Mouse (Mus musculus) neural tube, embryonic 11.5 days (tissue): Measurements from ENCODE around the gene Tmem115. TPM values are rescaled to one million over a fixed set of nuclear protein-coding genes. Genes with fewer than 3 reads are reported as not detected.

Experiments used
- ATAC-seq: fragments of 200-750 bp; cut with Nextera tagmentation; 2 replicates; pipeline ENCODE4 v1.8.0; 2017; ENCODE audit warnings: moderate number of reproducible peaks, mild to moderate bottlenecking, moderate TSS enrichment, moderate library complexity; ENCODE audit not compliant: insufficient read depth, low FRiP score, low TSS enrichment
- DNase-seq: peaks from one replicate; pipeline ENCODE4 v3.0.0-alpha.2; 2015; ENCODE audit warnings: low spot score
- H3K27ac ChIP-seq: fragments of 300-500 bp; sonication (generic); 2 replicates; pipeline ENCODE4 v1.5.1; 2014; ENCODE audit warnings: low read depth, mild to moderate bottlenecking, low read length
- H3K27me3 ChIP-seq: fragments of 300-500 bp; sonication (generic); 2 replicates; pipeline ENCODE4 v1.6.1; 2014; ENCODE audit warnings: mild to moderate bottlenecking, low read length, mixed read lengths; ENCODE audit not compliant: control insufficient read depth, insufficient read depth
- H3K36me3 ChIP-seq: fragments of 300-500 bp; sonication (generic); 2 replicates; pipeline ENCODE4 v1.6.1; 2014; ENCODE audit warnings: mild to moderate bottlenecking, low read length, moderate library complexity, mixed read lengths; ENCODE audit not compliant: control insufficient read depth, insufficient read depth
- H3K4me1 ChIP-seq: fragments of 300-500 bp; sonication (generic); 2 replicates; pipeline ENCODE4 v1.6.1; 2014; ENCODE audit warnings: low read length, mixed read lengths; ENCODE audit not compliant: control insufficient read depth, insufficient read depth
- H3K4me2 ChIP-seq: fragments of 300-500 bp; sonication (generic); 2 replicates; pipeline ENCODE4 v1.6.1; 2014; ENCODE audit warnings: low read depth, mild to moderate bottlenecking, moderate library complexity
- H3K4me3 ChIP-seq: fragments of 300-500 bp; sonication (generic); 2 replicates; pipeline ENCODE4 v1.5.1; 2014; ENCODE audit warnings: low read depth, low read length
- H3K9ac ChIP-seq: fragments of 300-500 bp; sonication (generic); 2 replicates; pipeline ENCODE4 v1.6.1; 2014; ENCODE audit warnings: mild to moderate bottlenecking, low read length
- H3K9me3 ChIP-seq: fragments of 300-500 bp; sonication (generic); 2 replicates; pipeline ENCODE4 v1.6.1; 2016; ENCODE audit warnings: low read length; ENCODE audit not compliant: control insufficient read depth
- WGBS: fragments of 180-500 bp; shearing (Covaris S2); extraction: QIAGEN DNeasy Blood & Tissue Kit; methylation state at CpG from one replicate; pipeline ENCODE4 v1.1.7; 2014; 5-methylcytosine and 5-hydroxymethylcytosine counted together
- polyA plus RNA-seq: library from polyadenylated mRNA; unstranded; fragments of >200 nt; fragmentation: Nextera tagmentation; extraction: Ambion mirVana; gene quantifications from 2 replicates; pipeline ENCODE4 v1.2.1, GENCODE M21; 2014

Gene Tmem115
- polyA plus RNA-seq, 1 experiment from 2014 or later, result 47.0 TPM

- peak within 1 kb of the TSS; percentile 57 for H3K9ac ChIP-seq
- 13% methylated on average over 46 of the region's 46 CpGs for WGBS
- H3K4me2 ChIP-seq, result peak within 1 kb of the TSS; percentile 89
- no peaks in the 10 kb centered on the region for H3K27me3 ChIP-seq
- H3K27ac ChIP-seq, result peak within 1 kb of the TSS; percentile 53; the same call in 1 of the 2 replicates
- ATAC-seq (peak; percentile 96), DNase-seq (peak; percentile 95)
- H3K4me3 ChIP-seq, result peak within 1 kb of the TSS; percentile 78
- peaks cover 6% of the 10 kb centered on the region for H3K4me1 ChIP-seq
- no peaks in the 10 kb centered on the region for H3K9me3 ChIP-seq
- H3K36me3 ChIP-seq, result peaks cover 8% of the 10 kb centered on the region
These were observed 53.5 kb downstream of the Tmem115 start, which contains the start of gene Ifrd2 for GRCm38 (mm10) chr9:107586974-107587832. Gene Ifrd2, plus strand, starts transcription at chr9:107587642.

- Histone ChIP-seq H3K27me3 (no peaks in the 10 kb centered on the region), H3K4me2 (peak overlapping the region; percentile 89), H3K9ac (peak overlapping the region; percentile 57), H3K4me1 (peaks cover 6% of the 10 kb centered on the region), H3K27ac (peak overlapping the region; percentile 53; the same call in 1 of the 2 replicates), H3K9me3 (no peaks in the 10 kb centered on the region), H3K4me3 (peak overlapping the region; percentile 78), H3K36me3 (peaks cover 12% of the 10 kb centered on the region)
- no peak for DNase-seq
- ATAC-seq, result peak; percentile 50
- WGBS, result 6% methylated on average over 33 of the region's 33 CpGs
These were observed 54.3 kb downstream of the Tmem115 start for GRCm38 (mm10) chr9:107587833-107588639.

Other genes starting within 250 kb of the Tmem115 start
- 3.6 and 4.8 TPM in 2 replicates for gene Mapkapk3, start 244.1 kb upstream of the Tmem115 start, polyA plus RNA-seq
- gene Cish, start 237.9 kb upstream of the Tmem115 start, polyA plus RNA-seq, result 5.1 and 6.4 TPM in 2 replicates
- 11.1 and 12.4 TPM in 2 replicates for gene Hemk1, start 195.6 kb upstream of the Tmem115 start, polyA plus RNA-seq
- 1.4 and 2.0 TPM in 2 replicates for gene 6430571L13Rik, start 193.3 kb upstream of the Tmem115 start, polyA plus RNA-seq
- gene Cacna2d2, start 134.3 kb upstream of the Tmem115 start, polyA plus RNA-seq, result 1.4 and 1.8 TPM in 2 replicates
- 19.7 and 21.9 TPM in 2 replicates for gene Cyb561d2, start 8.2 kb downstream of the Tmem115 start, polyA plus RNA-seq
- 45.8 and 48.9 TPM in 2 replicates for gene Nprl2, start 8.3 kb downstream of the Tmem115 start, polyA plus RNA-seq
- 0.65 and 1.3 TPM in 2 replicates for gene Zmynd10, start 13.4 kb downstream of the Tmem115 start, polyA plus RNA-seq
- gene Rassf1, start 17.6 kb downstream of the Tmem115 start, polyA plus RNA-seq, result 38.5 and 41.3 TPM in 2 replicates
- 91.0 and 93.0 TPM in 2 replicates for gene Tusc2, start 29.3 kb downstream of the Tmem115 start, polyA plus RNA-seq
- 124 and 128 TPM in 2 replicates for gene Hyal2, start 34.0 kb downstream of the Tmem115 start, polyA plus RNA-seq
- gene Hyal1, start 43.0 kb downstream of the Tmem115 start, polyA plus RNA-seq, result 3.3 and 4.0 TPM in 2 replicates
- gene Naa80, start 44.9 kb downstream of the Tmem115 start, polyA plus RNA-seq, result 15.1 and 15.5 TPM in 2 replicates
- gene Hyal3, start 46.9 kb downstream of the Tmem115 start, polyA plus RNA-seq, result 0.24 and 0.30 TPM in 2 replicates
- gene Ifrd2, start 53.7 kb downstream of the Tmem115 start, polyA plus RNA-seq, result 35.2 and 39.0 TPM in 2 replicates
- gene Sema3b, start 75.3 kb downstream of the Tmem115 start, polyA plus RNA-seq, result 2.6 and 3.0 TPM in 2 replicates
- 434 and 452 TPM in 2 replicates for gene Gnai2, start 101.4 kb downstream of the Tmem115 start, polyA plus RNA-seq
- gene Slc38a3, start 135.6 kb downstream of the Tmem115 start, polyA plus RNA-seq, result 6.8 and 7.2 TPM in 2 replicates
- gene Gnat1, start 145.8 kb downstream of the Tmem115 start, polyA plus RNA-seq, result 1.9 and 2.4 TPM in 2 replicates
- 15.3 and 17.0 TPM in 2 replicates for gene Sema3f, start 176.5 kb downstream of the Tmem115 start, polyA plus RNA-seq
- gene Rbm5, start 237.1 kb downstream of the Tmem115 start, polyA plus RNA-seq, result 196 and 197 TPM in 2 replicates